Mouse (Mus musculus) liver, adult 2 months (tissue): ENCODE measurements at regions not wholly inside any gene's neighbourhood (a gene's known extent, or its start where the extent isn't known, plus 50 kb on each side); places are given as distances from the start of the nearest gene placed in this dataset.

ENCODE experiments used
- DNase-seq: peaks from one replicate; pipeline ENCODE4 v3.0.0-alpha.2; 2011; ENCODE audit warnings: low read depth, low spot score; ENCODE audit errors: extremely low read depth
- H3K27ac ChIP-seq: fragments of 200-500 bp; replicated peaks from 2 replicates; pipeline ENCODE4 v1.5.1; 2012; ENCODE audit warnings: low read depth, mild to moderate bottlenecking, control low read depth, inconsistent platforms, low read length; ENCODE audit not compliant: insufficient read depth
- H3K27me3 ChIP-seq: fragments of 200-500 bp; 2 replicates; pipeline ENCODE4 v1.6.1; 2012; ENCODE audit warnings: mild to moderate bottlenecking, moderate library complexity, low read length, inconsistent platforms; ENCODE audit not compliant: control insufficient read depth, insufficient read depth
- H3K36me3 ChIP-seq: fragments of 200-500 bp; 2 replicates; pipeline ENCODE4 v1.6.1; 2012; ENCODE audit warnings: low read length, inconsistent platforms; ENCODE audit not compliant: control insufficient read depth, insufficient read depth
- H3K4me1 ChIP-seq: fragments of 200-500 bp; 2 replicates; pipeline ENCODE4 v1.6.1; 2011; ENCODE audit warnings: low read length; ENCODE audit not compliant: control insufficient read depth, insufficient read depth
- H3K4me3 ChIP-seq: fragments of 200-500 bp; 2 replicates; pipeline ENCODE4 v1.5.1; 2011; ENCODE audit warnings: low read depth, mild to moderate bottlenecking, control low read depth, low read length, moderate library complexity; ENCODE audit not compliant: insufficient read depth
- H3K79me2 ChIP-seq: fragments of 200-500 bp; 2 replicates; pipeline ENCODE4 v1.6.1; 2012; ENCODE audit warnings: inconsistent platforms, mild to moderate bottlenecking, low read length, moderate library complexity; ENCODE audit not compliant: control insufficient read depth, insufficient read depth
- H3K9ac ChIP-seq: fragments of 200-500 bp; 2 replicates; pipeline ENCODE4 v1.6.1; 2012; ENCODE audit warnings: low read depth, mild to moderate bottlenecking, control low read depth, inconsistent platforms, low read length
- CTCF ChIP-seq: fragments of 200-500 bp; IDR thresholded peaks from 2 replicates; pipeline ENCODE4 v1.5.1; 2011; ENCODE audit warnings: low read depth, low read length, control low read depth
- POLR2A ChIP-seq: fragments of 200-500 bp; IDR thresholded peaks from 2 replicates; pipeline ENCODE4 v1.6.1; 2011; ENCODE audit warnings: low read length, control low read depth; ENCODE audit not compliant: insufficient read depth; ENCODE audit errors: extremely low read depth
- WGBS: fragments of 180-500 bp; shearing (Covaris S2); methylation state at CpG from one replicate; pipeline ENCODE4 v1.1.7; 2018; 5-methylcytosine and 5-hydroxymethylcytosine counted together

DNA sequence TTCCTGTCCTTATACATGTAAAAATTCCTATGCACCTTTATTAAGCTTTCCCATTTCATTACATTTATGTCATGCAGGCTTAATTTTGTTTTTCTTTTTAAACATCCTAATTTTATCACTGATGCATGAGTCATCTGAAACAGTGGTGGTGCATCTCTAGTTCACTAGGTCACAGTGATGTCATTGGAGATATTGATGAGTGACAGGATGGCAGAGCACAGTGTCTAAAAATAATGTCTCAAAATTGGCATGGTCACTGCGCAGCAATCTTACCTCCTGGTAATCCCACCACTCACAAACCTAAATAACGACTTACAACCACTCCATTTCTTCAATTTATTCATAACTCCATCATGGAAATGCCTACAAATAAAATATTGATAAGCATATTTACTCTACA lies 280.9 kb upstream of the Tmem229a start:
- 68% methylated on average over 2 of the region's 2 CpGs for WGBS
- TF ChIP-seq CTCF (no peak), POLR2A (no peak)
- Histone ChIP-seq H3K27ac (no peak overlapping the region), H3K79me2 (no peaks in the 10 kb centered on the region), H3K36me3 (no peaks in the 10 kb centered on the region), H3K27me3 (no peaks in the 10 kb centered on the region), H3K4me1 (no peaks in the 10 kb centered on the region), H3K9ac (no peak overlapping the region), H3K4me3 (no peak overlapping the region)
- no peak for DNase-seq

DNA sequence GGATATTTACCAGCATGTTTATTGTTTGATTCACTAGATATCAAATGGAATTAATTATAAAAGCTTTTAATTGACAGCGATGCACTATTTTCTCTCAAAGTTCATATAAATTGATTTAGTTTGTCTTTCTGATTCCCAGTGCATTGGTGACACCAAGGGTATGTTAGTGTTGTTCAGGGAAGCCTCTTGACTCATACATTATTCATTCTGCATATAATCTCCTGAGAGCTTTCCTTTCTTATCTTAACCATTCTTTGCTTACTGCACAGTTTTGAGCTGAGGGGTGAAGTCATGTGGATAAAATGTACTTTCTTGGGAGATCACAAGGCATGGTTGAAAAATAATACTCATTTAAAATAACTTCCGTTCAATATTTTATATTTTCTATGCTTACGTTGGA lies 280.5 kb upstream of the Tmem229a start:
- 80% methylated on average over 3 of the region's 3 CpGs for WGBS
- H3K27me3 ChIP-seq, result no peaks in the 10 kb centered on the region
- no peak overlapping the region for H3K9ac ChIP-seq
- no peaks in the 10 kb centered on the region for H3K79me2 ChIP-seq
- no peaks in the 10 kb centered on the region for H3K36me3 ChIP-seq
- no peak for DNase-seq
- no peaks in the 10 kb centered on the region for H3K4me1 ChIP-seq
- TF ChIP-seq POLR2A (no peak), CTCF (no peak)
- H3K4me3 ChIP-seq, result no peak overlapping the region
- H3K27ac ChIP-seq, result no peak overlapping the region
